Mouse (Mus musculus) forebrain, embryonic 11.5 days (tissue): ENCODE results near the gene A930002H24Rik. TPM values are rescaled to one million over a fixed set of nuclear protein-coding genes. Genes with fewer than 3 reads are reported as not detected.
"Not testable (repeated sequence)": the region's sequence is repeated elsewhere in the genome, so short reads cannot be mapped to it uniquely, and the experiment has no call there.

ENCODE experiments used
- ATAC-seq: fragments of 200-750 bp; cut with Nextera tagmentation; replicated peaks from 2 replicates; pipeline ENCODE4 v1.8.0; 2017; ENCODE audit warnings: moderate TSS enrichment; ENCODE audit not compliant: low FRiP score
- DNase-seq: peaks from one replicate; pipeline ENCODE4 v3.0.0-alpha.2; 2017; ENCODE audit warnings: low spot score
- H3K27ac ChIP-seq: fragments of 300-500 bp; sonication (generic); 2 replicates; pipeline ENCODE4 v1.5.1; 2014; ENCODE audit warnings: low read depth, low read length
- H3K27me3 ChIP-seq: fragments of 300-500 bp; sonication (generic); 2 replicates; pipeline ENCODE4 v1.6.1; 2014; ENCODE audit warnings: mild to moderate bottlenecking, low read length, mixed read lengths; ENCODE audit not compliant: control insufficient read depth, insufficient read depth
- H3K36me3 ChIP-seq: fragments of 300-500 bp; sonication (generic); 2 replicates; pipeline ENCODE4 v1.6.1; 2014; ENCODE audit warnings: mild to moderate bottlenecking, low read length, moderate library complexity, mixed read lengths; ENCODE audit not compliant: control insufficient read depth, insufficient read depth
- H3K4me1 ChIP-seq: fragments of 300-500 bp; sonication (generic); replicated peaks from 2 replicates; pipeline ENCODE4 v1.6.1; 2014; ENCODE audit warnings: low read length, mixed read lengths; ENCODE audit not compliant: control insufficient read depth, insufficient read depth
- H3K4me2 ChIP-seq: fragments of 300-500 bp; sonication (generic); 2 replicates; pipeline ENCODE4 v1.6.1; 2014; ENCODE audit warnings: low read depth, mild to moderate bottlenecking, low read length, moderate library complexity, mixed read lengths; ENCODE audit not compliant: severe bottlenecking
- H3K4me3 ChIP-seq: fragments of 300-500 bp; sonication (generic); 2 replicates; pipeline ENCODE4 v1.5.1; 2014; ENCODE audit warnings: low read depth, low read length
- H3K9ac ChIP-seq: fragments of 300-500 bp; sonication (generic); 2 replicates; pipeline ENCODE4 v1.6.1; 2014; ENCODE audit warnings: low read length
- H3K9me3 ChIP-seq: fragments of 300-500 bp; sonication (generic); 2 replicates; pipeline ENCODE4 v1.6.1; 2016; ENCODE audit warnings: low read length, mixed read lengths; ENCODE audit not compliant: control insufficient read depth
- WGBS: fragments of 180-500 bp; shearing (Covaris S2); extraction: QIAGEN DNeasy Blood & Tissue Kit; methylation state at CpG from one replicate; pipeline ENCODE4 v1.1.7; 2014; 5-methylcytosine and 5-hydroxymethylcytosine counted together
- polyA plus RNA-seq: library from polyadenylated mRNA; unstranded; fragments of >200 nt; fragmentation: Nextera tagmentation; extraction: Ambion mirVana; gene quantifications from 2 replicates; pipeline ENCODE4 v1.2.1, GENCODE M21; 2014

A930002H24Rik gene
- polyA plus RNA-seq, 1 experiment from 2014 or later: 4.1 TPM

DNA sequence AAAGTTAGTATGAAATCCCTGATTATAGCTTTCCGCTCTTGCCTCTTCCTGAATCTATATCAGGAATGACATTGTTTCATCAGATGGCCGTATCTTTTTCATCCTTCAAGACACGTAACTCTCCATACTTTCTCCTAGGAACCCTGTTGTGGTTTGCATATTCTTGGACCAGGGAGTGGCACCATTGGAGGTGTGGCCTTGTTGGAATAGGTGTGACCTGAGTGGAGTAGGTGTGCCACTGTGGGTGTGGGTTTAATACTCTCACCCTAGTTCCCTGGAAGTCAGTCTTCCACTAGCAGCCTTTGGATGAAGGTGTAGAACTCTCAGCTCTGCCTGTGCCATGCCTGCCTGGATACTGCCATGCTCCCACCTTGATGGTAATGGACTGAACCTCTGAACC, 17.8 kb downstream of the A930002H24Rik start:
- H3K4me1 ChIP-seq, H3K27ac ChIP-seq, H3K9ac ChIP-seq, ATAC-seq, H3K4me3 ChIP-seq, H3K4me2 ChIP-seq, DNase-seq, H3K9me3 ChIP-seq, H3K27me3 ChIP-seq, H3K36me3 ChIP-seq: not testable (repeated sequence)
- WGBS: 97% methylated on average over 3 of the region's 3 CpGs

DNA sequence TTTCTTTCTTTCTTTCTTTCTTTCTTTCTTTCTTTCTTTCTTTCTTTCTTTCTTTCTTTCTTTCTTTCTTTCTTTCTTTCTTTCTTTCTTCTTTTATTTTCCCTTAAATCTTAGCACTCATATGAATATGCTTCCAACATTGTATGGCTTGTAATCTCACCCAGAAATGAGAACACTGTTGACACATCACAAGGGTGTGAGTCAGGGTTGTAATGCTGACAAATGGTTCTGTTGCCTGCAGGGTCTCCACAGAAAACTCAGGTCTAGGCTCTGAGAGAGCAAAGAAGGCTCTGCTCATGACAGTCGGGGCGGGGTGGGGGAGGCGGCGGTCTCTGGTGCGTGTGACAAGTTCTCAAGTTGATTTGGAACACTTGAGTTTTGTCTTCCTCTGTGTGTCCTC, 18.7 kb downstream of the A930002H24Rik start:
- H3K27ac ChIP-seq: no peak overlapping the region
- 79% methylated on average over 5 of the region's 5 CpGs for WGBS
- H3K27me3 ChIP-seq: no peaks in the 10 kb centered on the region
- H3K36me3 ChIP-seq: no peaks in the 10 kb centered on the region
- no peaks in the 10 kb centered on the region for H3K9me3 ChIP-seq
- no peak overlapping the region for H3K4me2 ChIP-seq
- no peak overlapping the region for H3K9ac ChIP-seq
- DNase-seq: no peak
- no peak for ATAC-seq
- no peak overlapping the region for H3K4me3 ChIP-seq
- H3K4me1 ChIP-seq: no peaks in the 10 kb centered on the region

DNA sequence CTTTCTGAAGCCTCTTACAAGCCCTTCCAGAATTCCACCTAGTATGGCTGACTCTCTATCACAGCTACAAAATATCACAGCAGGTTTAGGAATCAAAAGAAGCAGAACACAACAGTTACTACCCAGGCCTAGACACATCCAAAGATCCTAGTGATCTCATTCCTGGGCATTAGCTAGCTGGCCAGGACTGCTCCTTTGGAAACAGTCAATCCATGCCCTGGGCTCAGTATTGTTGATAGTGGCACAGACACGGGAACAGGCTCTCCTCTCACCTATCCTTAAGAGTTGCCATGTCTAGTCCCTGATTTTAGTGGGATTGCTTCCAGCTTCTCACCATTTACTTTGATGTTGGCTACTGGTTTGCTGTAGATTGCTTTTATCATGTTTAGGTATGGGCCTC, 21.4 kb downstream of the A930002H24Rik start:
- WGBS: 87% methylated on average over 1 of the region's 1 CpGs
- Histone ChIP-seq H3K27ac (no peak overlapping the region), H3K4me1 (no peaks in the 10 kb centered on the region), H3K4me3 (no peak overlapping the region), H3K9me3 (no peaks in the 10 kb centered on the region; the same call in 1 of the 2 replicates), H3K36me3 (no peaks in the 10 kb centered on the region), H3K4me2 (no peak overlapping the region), H3K27me3 (no peaks in the 10 kb centered on the region), H3K9ac (no peak overlapping the region)
- no peak for ATAC-seq
- DNase-seq: no peak

DNA sequence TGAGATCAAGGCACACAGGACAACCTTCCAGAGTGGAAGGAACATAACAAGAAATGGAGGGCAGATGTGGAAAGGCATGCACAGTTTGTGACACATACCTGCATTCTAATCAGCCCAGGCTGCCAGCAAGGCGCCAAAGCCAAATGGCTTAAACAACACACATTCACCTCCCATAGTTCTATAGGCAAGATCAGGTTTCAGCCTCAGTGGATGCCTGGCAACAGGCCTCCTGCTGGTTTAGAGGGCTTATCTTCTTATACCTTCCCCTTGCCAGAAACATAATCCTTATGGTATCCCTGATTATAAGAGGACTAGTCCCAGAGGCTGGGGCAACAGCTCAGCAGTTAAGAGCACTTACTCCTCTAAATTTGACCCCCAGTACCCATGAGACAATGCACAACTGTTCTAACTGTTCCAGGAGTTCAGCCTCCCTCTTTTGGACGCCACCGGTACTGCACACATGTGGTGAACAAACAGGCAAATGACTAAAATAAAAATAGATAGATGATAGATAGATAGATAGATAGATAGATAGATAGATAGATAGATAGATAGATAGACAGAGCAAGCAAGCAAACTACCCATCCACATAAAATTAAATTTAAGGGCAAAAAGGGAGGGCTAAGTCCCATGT, 23.8 kb downstream of the A930002H24Rik start:
- 90% methylated on average over 3 of the region's 3 CpGs for WGBS
- DNase-seq (no peak), ATAC-seq (no peak)
- H3K4me2 ChIP-seq: no peak overlapping the region
- no peak overlapping the region for H3K27ac ChIP-seq
- H3K9me3 ChIP-seq: no peaks in the 10 kb centered on the region; the same call in 1 of the 2 replicates
- H3K27me3 ChIP-seq: no peaks in the 10 kb centered on the region
- H3K36me3 ChIP-seq: no peaks in the 10 kb centered on the region
- no peak overlapping the region for H3K9ac ChIP-seq
- no peaks in the 10 kb centered on the region for H3K4me1 ChIP-seq
- no peak overlapping the region for H3K4me3 ChIP-seq

DNA sequence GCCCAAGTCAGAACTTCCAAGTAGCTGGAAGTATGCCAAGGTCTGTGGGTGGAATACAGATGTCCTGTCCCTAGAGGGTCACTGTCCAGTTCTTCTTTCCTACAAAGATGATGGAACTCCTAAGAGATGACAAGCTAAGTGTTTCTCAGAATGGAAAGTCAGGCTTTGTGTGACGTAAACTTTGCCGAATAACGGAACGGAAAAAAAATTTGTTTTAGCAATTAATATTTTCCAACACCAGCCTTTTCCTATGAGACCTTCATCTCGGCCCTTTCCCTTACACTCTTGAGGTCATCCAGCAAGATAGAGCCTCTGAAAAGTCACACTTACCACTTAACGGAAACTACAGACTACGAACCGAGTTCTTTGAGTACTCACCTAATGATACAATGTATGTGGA, 25.4 kb downstream of the A930002H24Rik start:
- H3K4me2 ChIP-seq: no peak overlapping the region
- no peak overlapping the region for H3K27ac ChIP-seq
- ATAC-seq (no peak), DNase-seq (no peak)
- no peak overlapping the region for H3K4me3 ChIP-seq
- WGBS: 91% methylated on average over 8 of the region's 8 CpGs
- no peaks in the 10 kb centered on the region; the same call in 1 of the 2 replicates for H3K4me1 ChIP-seq
- no peaks in the 10 kb centered on the region; the same call in 1 of the 2 replicates for H3K9me3 ChIP-seq
- no peaks in the 10 kb centered on the region for H3K36me3 ChIP-seq
- H3K27me3 ChIP-seq: no peaks in the 10 kb centered on the region
- no peak overlapping the region for H3K9ac ChIP-seq

DNA sequence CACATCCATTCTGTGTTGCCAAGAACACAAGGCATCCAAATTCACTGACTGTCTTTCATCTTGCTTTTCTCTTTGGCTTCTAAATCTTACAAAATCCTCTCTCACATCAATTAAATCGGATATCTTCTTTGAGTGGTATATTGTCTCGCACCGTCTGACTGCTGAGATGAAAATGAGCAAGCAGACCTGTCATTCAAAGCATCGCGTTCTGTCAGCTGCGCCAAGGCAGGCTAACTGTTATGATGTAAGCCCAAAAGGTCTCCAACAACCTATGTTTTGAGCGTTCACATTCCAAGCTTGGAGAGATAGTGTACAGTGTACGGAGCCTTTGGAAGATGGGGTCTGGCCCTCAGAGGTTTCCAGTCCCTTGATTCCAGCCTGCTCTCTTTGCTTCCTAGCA, 26.9 kb downstream of the A930002H24Rik start:
- Histone ChIP-seq H3K4me1 (no peaks in the 10 kb centered on the region; the same call in 1 of the 2 replicates), H3K9me3 (no peaks in the 10 kb centered on the region; the same call in 1 of the 2 replicates), H3K4me3 (no peak overlapping the region), H3K36me3 (no peaks in the 10 kb centered on the region), H3K27ac (no peak overlapping the region), H3K27me3 (no peaks in the 10 kb centered on the region), H3K4me2 (no peak overlapping the region), H3K9ac (no peak overlapping the region)
- DNase-seq (no peak), ATAC-seq (no peak)
- WGBS: 87% methylated on average over 8 of the region's 8 CpGs

DNA sequence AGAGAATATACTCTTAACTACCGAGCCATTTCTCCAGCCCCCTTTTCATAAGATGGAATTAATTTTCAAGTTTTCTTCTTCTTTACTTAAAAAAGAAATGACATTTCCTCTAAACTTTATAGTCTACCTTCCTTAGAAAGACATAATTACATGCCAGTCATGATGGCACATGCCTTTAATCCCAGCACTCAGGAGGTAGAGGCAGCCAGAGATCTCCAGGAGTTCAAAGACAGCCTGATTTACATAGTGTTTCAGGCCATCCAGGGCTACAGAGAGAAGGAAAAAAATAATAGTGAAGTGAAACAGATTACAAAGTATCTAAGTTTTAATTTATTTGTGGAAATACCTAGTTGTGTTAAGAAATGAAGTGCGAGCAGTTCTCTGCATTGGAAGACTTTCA, 27.4 kb downstream of the A930002H24Rik start:
- no peaks in the 10 kb centered on the region; the same call in 1 of the 2 replicates for H3K4me1 ChIP-seq
- H3K36me3 ChIP-seq: no peaks in the 10 kb centered on the region
- no peaks in the 10 kb centered on the region; the same call in 1 of the 2 replicates for H3K9me3 ChIP-seq
- no peak overlapping the region for H3K4me2 ChIP-seq
- ATAC-seq (no peak), DNase-seq (no peak)
- H3K27ac ChIP-seq: no peak overlapping the region
- WGBS: 90% methylated on average over 2 of the region's 2 CpGs
- H3K9ac ChIP-seq: no peak overlapping the region
- H3K4me3 ChIP-seq: no peak overlapping the region
- no peaks in the 10 kb centered on the region for H3K27me3 ChIP-seq

DNA sequence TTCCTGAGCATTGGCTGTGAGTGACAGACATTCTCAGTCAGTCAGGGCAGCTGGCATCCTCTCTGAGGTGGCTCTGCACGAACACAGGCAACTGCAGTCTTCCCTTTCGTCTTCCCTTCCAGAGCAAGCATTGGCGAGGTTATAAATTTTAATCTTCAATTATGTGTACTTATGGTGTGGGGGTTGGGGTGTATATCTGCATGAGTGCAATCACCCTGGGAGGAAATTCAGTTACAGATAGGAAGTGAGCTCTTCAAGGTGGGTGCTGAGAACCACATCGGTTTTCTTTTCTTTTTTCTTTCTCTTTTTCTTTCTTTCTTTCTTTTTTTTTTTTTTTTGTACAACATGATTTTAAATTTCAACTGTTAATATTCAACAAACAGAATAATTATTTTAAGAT, 32.0 kb downstream of the A930002H24Rik start:
- Histone ChIP-seq H3K4me1 (no peaks in the 10 kb centered on the region; the same call in 1 of the 2 replicates), H3K27ac (no peak overlapping the region), H3K4me3 (no peak overlapping the region), H3K27me3 (no peaks in the 10 kb centered on the region), H3K9me3 (no peaks in the 10 kb centered on the region), H3K9ac (no peak overlapping the region), H3K4me2 (no peak overlapping the region), H3K36me3 (no peaks in the 10 kb centered on the region)
- no peak for ATAC-seq
- 85% methylated on average over 4 of the region's 4 CpGs for WGBS
- no peak for DNase-seq
